Mouse (Mus musculus): ENCODE results near the gene Btbd35f5.
"Not testable (repeated sequence)": the region's sequence is repeated elsewhere in the genome, so short reads cannot be mapped to it uniquely, and the experiment has no call there.

Btbd35f5 gene

DNA sequence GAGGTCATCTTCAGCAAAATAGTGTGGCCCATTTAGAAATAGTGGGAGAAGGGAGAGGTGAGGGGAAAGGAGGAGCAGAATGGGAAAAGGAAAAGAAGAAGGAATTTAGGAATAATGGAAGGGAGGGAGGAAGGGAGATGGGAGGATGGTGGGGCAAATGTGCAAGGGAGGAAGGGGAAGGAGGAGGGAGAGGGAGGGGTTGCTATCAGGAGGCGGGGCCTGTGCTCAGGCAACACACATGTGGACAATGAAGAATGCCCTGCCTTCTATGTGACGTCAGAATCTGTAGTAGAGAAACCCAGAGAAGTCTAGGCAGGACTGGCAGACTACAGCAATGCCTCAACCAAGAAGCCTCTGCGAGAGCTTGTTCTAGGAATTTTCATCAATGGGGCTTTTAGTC, at the start of gene Btbd35f5:
Gene Btbd35f5 (plus strand): TSS at position 301 of the 400 bp plus-strand sequence.
- DNase-seq (ENCODE audit: low spot score in 2 of 2) = not testable (repeated sequence)

DNA sequence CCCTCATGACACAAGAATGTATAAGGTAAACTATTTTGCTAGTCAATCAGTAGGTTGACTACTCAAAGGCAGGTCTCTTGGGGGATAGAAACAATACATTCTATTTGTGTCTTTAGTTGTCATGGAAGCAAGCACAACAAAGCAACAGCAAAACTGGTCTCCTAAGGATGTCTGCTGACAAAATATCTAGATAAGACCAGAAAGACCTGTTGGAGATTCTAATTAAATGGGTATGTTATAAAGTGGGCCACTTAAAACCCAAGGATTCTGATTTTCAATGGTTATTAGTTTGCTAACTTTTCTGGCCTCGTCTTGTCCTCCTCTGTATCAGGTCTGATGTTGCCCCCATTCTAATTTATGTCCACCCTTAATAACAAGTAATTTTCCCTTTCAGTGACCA, 32.2 kb upstream of the Btbd35f5 start, which contains the start of gene Gm21789:
Gene Gm21789 (plus strand): TSS at position 301 of the 400 bp plus-strand sequence.
- DNase-seq (ENCODE audit: low spot score in 2 of 2) = not testable (repeated sequence)

Measured in right cerebral cortex, adult 2 months (tissue).